Mouse (Mus musculus): Measurements from ENCODE around the gene Comt. TPM values are rescaled to one million over a fixed set of nuclear protein-coding genes. Genes with fewer than 3 reads are reported as not detected.

The Comt gene
- polyA plus RNA-seq, 1 experiment from 2014 or later = 98.1 TPM

DNA sequence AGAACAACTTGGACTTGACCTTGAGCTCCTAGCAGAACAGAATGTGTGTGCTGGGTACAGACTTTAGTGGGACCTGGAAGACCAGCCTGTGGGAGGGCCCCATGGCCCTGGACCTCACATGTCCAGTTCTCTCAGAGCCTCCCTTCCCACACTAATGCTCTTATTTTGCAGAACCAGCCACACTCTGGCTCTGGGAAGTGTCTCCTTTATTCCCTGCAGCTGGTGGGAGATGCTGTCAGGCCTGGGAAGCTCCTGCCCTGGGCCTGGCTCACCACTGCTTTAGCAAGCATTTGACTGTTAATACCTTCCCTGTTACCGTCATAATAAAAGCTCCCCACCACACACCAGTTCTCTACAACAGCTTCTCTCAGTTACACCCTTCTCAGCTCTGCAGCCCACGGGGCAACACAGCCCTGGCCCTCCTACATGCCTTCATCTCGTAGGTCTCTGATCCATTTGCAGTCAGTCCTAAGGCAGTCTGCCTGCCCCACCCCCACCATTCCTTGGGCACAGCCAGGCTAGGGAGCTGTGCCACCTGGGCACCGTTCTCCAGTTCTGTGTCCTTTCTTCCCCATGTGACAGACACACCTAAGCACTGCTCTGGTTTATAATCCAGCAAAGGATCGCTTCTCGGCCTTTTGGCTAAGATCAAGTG lies 66.4 kb downstream of the Comt start:
- no peak overlapping the region for H3K4me2 ChIP-seq (ENCODE audit: low read length)
- no peaks in the 10 kb centered on the region for H3K27me3 ChIP-seq (replicated peaks; ENCODE audit: control insufficient read depth, insufficient read depth, low read length)
- H3K27ac ChIP-seq (ENCODE audit: low read length) = no peak overlapping the region
- H3K9me3 ChIP-seq (ENCODE audit: control insufficient read depth, low read length) = no peaks in the 10 kb centered on the region
- no peaks in the 10 kb centered on the region for H3K4me1 ChIP-seq (replicated peaks; ENCODE audit: control insufficient read depth, insufficient read depth, low read length)
- WGBS = 72% methylated on average over 6 of the region's 6 CpGs
- no peak for ATAC-seq
- H3K9ac ChIP-seq (replicated peaks; ENCODE audit: low read depth, low read length) = no peak overlapping the region
- H3K4me3 ChIP-seq (replicated peaks; ENCODE audit: low read length) = no peak overlapping the region
- H3K36me3 ChIP-seq (ENCODE audit: control insufficient read depth, insufficient read depth) = no peaks in the 10 kb centered on the region; the same call in 1 of the 2 replicates

DNA sequence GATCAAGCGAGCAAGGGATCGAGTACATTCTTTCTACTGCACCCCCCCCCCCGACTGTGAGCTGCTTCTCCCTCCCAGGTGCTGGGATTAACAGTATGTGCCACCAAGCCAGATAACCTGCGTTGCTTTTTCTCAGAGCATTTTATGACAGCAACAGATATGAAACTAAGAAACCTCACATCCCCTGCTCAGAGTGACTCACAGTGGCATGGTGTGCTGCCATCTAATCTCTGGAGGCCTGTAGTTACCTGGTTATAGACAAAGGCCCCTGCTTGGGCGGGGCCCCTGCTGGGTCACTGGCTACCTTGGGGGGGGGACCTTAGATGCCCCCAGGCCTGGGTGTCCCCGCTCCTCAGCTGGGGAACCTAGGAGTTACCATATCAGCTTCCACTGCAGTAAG lies 68.7 kb downstream of the Comt start:
- H3K9me3 ChIP-seq (ENCODE audit: control insufficient read depth, low read length) = no peaks in the 10 kb centered on the region
- ATAC-seq = no peak
- no peak overlapping the region for H3K4me3 ChIP-seq (replicated peaks; ENCODE audit: low read length)
- H3K4me1 ChIP-seq (replicated peaks; ENCODE audit: control insufficient read depth, insufficient read depth, low read length) = no peaks in the 10 kb centered on the region
- no peak overlapping the region for H3K27ac ChIP-seq (ENCODE audit: low read length)
- H3K4me2 ChIP-seq (ENCODE audit: low read length) = no peak overlapping the region
- no peaks in the 10 kb centered on the region for H3K27me3 ChIP-seq (replicated peaks; ENCODE audit: control insufficient read depth, insufficient read depth, low read length)
- H3K9ac ChIP-seq (replicated peaks; ENCODE audit: low read depth, low read length) = no peak overlapping the region
- no peaks in the 10 kb centered on the region for H3K36me3 ChIP-seq (ENCODE audit: control insufficient read depth, insufficient read depth)
- 91% methylated on average over 6 of the region's 6 CpGs for WGBS

DNA sequence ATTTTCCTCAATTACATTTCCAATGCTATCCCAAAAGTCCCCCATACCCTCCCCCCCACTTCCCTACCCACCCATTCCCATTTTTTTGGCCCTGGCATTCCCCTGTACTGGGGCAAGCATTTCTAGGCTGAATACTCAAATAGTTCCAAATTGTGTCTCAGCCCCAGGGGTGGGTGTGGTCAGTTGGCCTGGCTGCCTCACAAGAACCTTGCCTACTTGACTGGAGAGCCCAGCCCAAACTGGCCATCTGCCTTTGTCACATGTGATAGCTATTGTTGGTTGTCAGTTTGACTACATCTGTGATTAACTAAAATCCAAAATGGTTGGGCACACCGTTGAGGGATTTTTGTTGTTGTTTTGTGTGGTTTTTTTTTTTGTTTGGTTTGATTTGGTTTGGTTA lies 69.7 kb downstream of the Comt start:
- WGBS = 94% methylated on average over 1 of the region's 1 CpGs
- Histone ChIP-seq H3K9ac (replicated peaks; ENCODE audit: low read depth, low read length) (no peak overlapping the region), H3K27me3 (replicated peaks; ENCODE audit: control insufficient read depth, insufficient read depth, low read length) (no peaks in the 10 kb centered on the region), H3K4me2 (ENCODE audit: low read length) (no peak overlapping the region), H3K4me1 (replicated peaks; ENCODE audit: control insufficient read depth, insufficient read depth, low read length) (no peaks in the 10 kb centered on the region), H3K36me3 (ENCODE audit: control insufficient read depth, insufficient read depth) (no peaks in the 10 kb centered on the region), H3K9me3 (ENCODE audit: control insufficient read depth, low read length) (no peaks in the 10 kb centered on the region), H3K27ac (ENCODE audit: low read length) (no peak overlapping the region), H3K4me3 (replicated peaks; ENCODE audit: low read length) (no peak overlapping the region)
- ATAC-seq = no peak

Small RNA genes lying within 50 kb of the gene (microRNA-seq; reads per million reads assigned to microRNA genes)
- not detected for gene Gm26219

Other genes starting within 250 kb of the Comt start
- gene Ccdc188, start 209.0 kb downstream of the Comt start, polyA plus RNA-seq (2015; fragmentation: Nextera tagmentation; extraction: Ambion mirVana) = 0.19 TPM in 1 of 2 replicates, not detected in the other
- 15.1 and 17.4 TPM in 2 replicates for gene Zdhhc8, start 191.7 kb downstream of the Comt start, polyA plus RNA-seq (2015; fragmentation: Nextera tagmentation; extraction: Ambion mirVana)
- gene Trmt2a, start 178.2 kb downstream of the Comt start, polyA plus RNA-seq (2015; fragmentation: Nextera tagmentation; extraction: Ambion mirVana) = 118 and 139 TPM in 2 replicates
- 370 and 388 TPM in 2 replicates for gene Ranbp1, start 178.1 kb downstream of the Comt start, polyA plus RNA-seq (2015; fragmentation: Nextera tagmentation; extraction: Ambion mirVana)
- gene Gm49776, start 168.5 kb downstream of the Comt start, polyA plus RNA-seq (2015; fragmentation: Nextera tagmentation; extraction: Ambion mirVana) = 2.0 TPM in 1 of 2 replicates, not detected in the other
- gene Dgcr8, start 137.6 kb downstream of the Comt start, polyA plus RNA-seq (2015; fragmentation: Nextera tagmentation; extraction: Ambion mirVana) = 39.2 and 40.8 TPM in 2 replicates
- gene Tango2, start 78.7 kb downstream of the Comt start, polyA plus RNA-seq (2015; fragmentation: Nextera tagmentation; extraction: Ambion mirVana) = 74.9 and 86.8 TPM in 2 replicates
- 58.6 and 67.8 TPM in 2 replicates for gene Arvcf, start 78.7 kb downstream of the Comt start, polyA plus RNA-seq (2015; fragmentation: Nextera tagmentation; extraction: Ambion mirVana)
- 24.0 and 27.8 TPM in 2 replicates for gene Txnrd2, start 468 bp downstream of the Comt start, polyA plus RNA-seq (2015; fragmentation: Nextera tagmentation; extraction: Ambion mirVana)
- 14.1 and 14.6 TPM in 2 replicates for gene Gnb1l, start 71.9 kb upstream of the Comt start, polyA plus RNA-seq (2015; fragmentation: Nextera tagmentation; extraction: Ambion mirVana)
- 2.4 and 3.4 TPM in 2 replicates for gene Rtl10, start 72.0 kb upstream of the Comt start, polyA plus RNA-seq (2015; fragmentation: Nextera tagmentation; extraction: Ambion mirVana)
- 0.28 and 0.56 TPM in 2 replicates for gene Tbx1, start 163.8 kb upstream of the Comt start, polyA plus RNA-seq (2015; fragmentation: Nextera tagmentation; extraction: Ambion mirVana)
- 8.0 and 9.5 TPM in 2 replicates for gene Gp1bb, start 195.6 kb upstream of the Comt start, polyA plus RNA-seq (2015; fragmentation: Nextera tagmentation; extraction: Ambion mirVana)
- gene Gm49601, start 199.6 kb upstream of the Comt start, polyA plus RNA-seq (2015; fragmentation: Nextera tagmentation; extraction: Ambion mirVana) = 16.9 and 23.4 TPM in 2 replicates
- gene Sept5, start 203.1 kb upstream of the Comt start, polyA plus RNA-seq (2015; fragmentation: Nextera tagmentation; extraction: Ambion mirVana) = 216 and 228 TPM in 2 replicates